Mouse (Mus musculus) kidney, embryonic 14.5 days (tissue): ENCODE data around the gene Zfp672. TPM values are rescaled to one million over a fixed set of nuclear protein-coding genes. Genes with fewer than 3 reads are reported as not detected.

Experiments
- ATAC-seq: fragments of 200-750 bp; cut with Nextera tagmentation; 2 replicates; pipeline ENCODE4 v1.8.0; 2017; ENCODE audit warnings: moderate number of reproducible peaks, mild to moderate bottlenecking, moderate TSS enrichment, moderate library complexity; ENCODE audit not compliant: low FRiP score, low TSS enrichment
- H3K27ac ChIP-seq: fragments of 300-500 bp; sonication (generic); 2 replicates; pipeline ENCODE4 v1.5.1; 2014; ENCODE audit warnings: low read depth, mild to moderate bottlenecking, low read length, moderate library complexity, mixed read lengths
- H3K27me3 ChIP-seq: fragments of 300-500 bp; sonication (generic); 2 replicates; pipeline ENCODE4 v1.6.1; 2014; ENCODE audit warnings: mild to moderate bottlenecking, low read length; ENCODE audit not compliant: control insufficient read depth, insufficient read depth
- H3K36me3 ChIP-seq: fragments of 300-500 bp; sonication (generic); 2 replicates; pipeline ENCODE4 v1.6.1; 2014; ENCODE audit warnings: low read length, mixed read lengths; ENCODE audit not compliant: control insufficient read depth, insufficient read depth
- H3K4me1 ChIP-seq: fragments of 300-500 bp; sonication (generic); 2 replicates; pipeline ENCODE4 v1.6.1; 2014; ENCODE audit warnings: low read length, mixed read lengths; ENCODE audit not compliant: control insufficient read depth, insufficient read depth
- H3K4me2 ChIP-seq: fragments of 300-500 bp; sonication (generic); replicated peaks from 2 replicates; pipeline ENCODE4 v1.6.1; 2014; ENCODE audit warnings: low read depth, mild to moderate bottlenecking, low read length
- H3K4me3 ChIP-seq: fragments of 300-500 bp; sonication (generic); 2 replicates; pipeline ENCODE4 v1.5.1; 2014; ENCODE audit warnings: mild to moderate bottlenecking, low read length
- H3K9ac ChIP-seq: fragments of 300-500 bp; sonication (generic); 2 replicates; pipeline ENCODE4 v1.6.1; 2014; ENCODE audit warnings: low read depth, mild to moderate bottlenecking, low read length, moderate library complexity
- H3K9me3 ChIP-seq: fragments of 300-500 bp; sonication (generic); 2 replicates; pipeline ENCODE4 v1.6.1; 2016; ENCODE audit warnings: low read length; ENCODE audit not compliant: control insufficient read depth
- WGBS: fragments of 180-500 bp; shearing (Covaris S2); extraction: QIAGEN DNeasy Blood & Tissue Kit; methylation state at CpG from one replicate; pipeline ENCODE4 v1.1.7; 2014; 5-methylcytosine and 5-hydroxymethylcytosine counted together
- polyA plus RNA-seq: library from polyadenylated mRNA; unstranded; fragments of >200 nt; fragmentation: Nextera tagmentation; extraction: Ambion mirVana; gene quantifications from 2 replicates; pipeline ENCODE4 v1.2.1, GENCODE M21; 2014

Zfp672 gene
- polyA plus RNA-seq, 1 experiment from 2014 or later, result 34.4 TPM

DNA sequence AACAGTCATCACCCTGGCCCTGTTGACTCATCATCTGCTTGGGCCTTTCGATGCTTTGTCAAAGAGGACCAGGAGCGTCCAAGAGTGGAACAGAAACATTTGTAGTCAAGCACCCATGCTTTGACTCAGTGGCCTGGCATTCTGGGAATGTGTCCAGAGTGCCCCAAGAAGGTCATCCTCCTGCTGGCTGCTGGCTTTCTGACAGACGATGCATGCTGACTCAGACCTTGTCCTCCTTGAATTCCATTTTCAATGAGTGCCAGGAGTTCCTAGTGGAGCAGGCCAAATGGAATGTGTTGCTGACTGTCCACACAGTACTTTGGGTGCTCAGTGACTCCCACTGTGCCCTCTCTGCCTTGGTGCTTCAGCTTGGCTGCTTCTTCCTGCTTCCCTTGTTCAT lies 4.6 kb upstream of the Zfp672 start:
- Histone ChIP-seq H3K36me3 (peaks cover 43% of the 10 kb centered on the region), H3K4me3 (no peak overlapping the region), H3K4me1 (peaks cover 13% of the 10 kb centered on the region), H3K4me2 (no peak overlapping the region), H3K9me3 (no peaks in the 10 kb centered on the region), H3K27ac (no peak overlapping the region), H3K27me3 (no peaks in the 10 kb centered on the region), H3K9ac (no peak overlapping the region)
- 80% methylated on average over 3 of the region's 3 CpGs for WGBS
- no peak for ATAC-seq

DNA sequence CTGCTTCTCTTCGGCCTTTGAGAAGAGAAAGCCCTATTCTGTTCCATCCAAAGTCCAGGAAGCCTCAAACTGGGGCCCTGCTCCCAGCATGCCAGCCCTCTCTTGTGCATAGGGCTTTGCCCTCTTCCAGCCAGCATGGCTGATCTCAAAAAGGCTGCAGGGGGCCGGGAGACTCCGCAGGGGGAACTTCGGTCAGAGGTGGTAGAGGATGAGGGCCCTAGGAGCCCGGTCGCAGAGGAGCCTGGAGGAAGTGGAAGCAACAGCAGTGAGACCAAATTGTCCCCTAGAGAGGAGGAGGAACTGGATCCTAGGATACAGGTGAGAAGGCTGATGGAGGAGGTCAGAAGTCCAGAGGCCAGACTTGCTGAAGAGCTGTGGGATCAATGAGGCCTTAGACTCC lies 1.4 kb upstream of the Zfp672 start:
- H3K36me3 ChIP-seq, result peaks cover 30% of the 10 kb centered on the region
- H3K27me3 ChIP-seq, result no peaks in the 10 kb centered on the region
- peak overlapping the region; percentile 76; the same call in 1 of the 2 replicates for H3K9ac ChIP-seq
- H3K9me3 ChIP-seq, result no peaks in the 10 kb centered on the region
- 90% methylated on average over 6 of the region's 6 CpGs for WGBS
- peak overlapping the region; percentile 87 for H3K4me2 ChIP-seq
- peaks cover 19% of the 10 kb centered on the region for H3K4me1 ChIP-seq
- ATAC-seq, result no peak
- no peak overlapping the region for H3K27ac ChIP-seq
- peak overlapping the region; percentile 96 for H3K4me3 ChIP-seq

DNA sequence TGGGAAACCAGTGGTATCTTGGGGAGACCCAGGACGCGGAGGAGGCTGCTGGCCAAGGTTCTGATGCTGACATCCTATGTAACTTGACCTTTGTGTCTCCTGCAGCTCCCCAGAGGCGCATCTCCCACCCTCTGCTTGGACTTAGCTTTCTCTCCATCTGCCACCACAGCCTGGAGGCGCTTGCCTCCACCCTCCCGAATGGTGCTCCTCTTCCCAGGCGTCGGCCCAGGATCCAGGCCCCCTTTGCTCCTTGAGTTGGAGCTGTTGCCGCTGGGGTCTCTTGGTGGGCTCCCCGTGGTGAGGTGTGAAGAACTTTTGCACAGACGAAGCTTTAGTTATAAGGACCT lies 983 bp upstream of the Zfp672 start:
- Histone ChIP-seq H3K27me3 (no peaks in the 10 kb centered on the region), H3K36me3 (peaks cover 26% of the 10 kb centered on the region), H3K27ac (no peak overlapping the region), H3K9ac (peak overlapping the region; percentile 76), H3K9me3 (no peaks in the 10 kb centered on the region), H3K4me2 (peak overlapping the region; percentile 87), H3K4me1 (peaks cover 19% of the 10 kb centered on the region), H3K4me3 (peak overlapping the region; percentile 96)
- peak; percentile 11; the same call in 1 of the 2 replicates for ATAC-seq
- WGBS, result 22% methylated on average over 10 of the region's 10 CpGs

DNA sequence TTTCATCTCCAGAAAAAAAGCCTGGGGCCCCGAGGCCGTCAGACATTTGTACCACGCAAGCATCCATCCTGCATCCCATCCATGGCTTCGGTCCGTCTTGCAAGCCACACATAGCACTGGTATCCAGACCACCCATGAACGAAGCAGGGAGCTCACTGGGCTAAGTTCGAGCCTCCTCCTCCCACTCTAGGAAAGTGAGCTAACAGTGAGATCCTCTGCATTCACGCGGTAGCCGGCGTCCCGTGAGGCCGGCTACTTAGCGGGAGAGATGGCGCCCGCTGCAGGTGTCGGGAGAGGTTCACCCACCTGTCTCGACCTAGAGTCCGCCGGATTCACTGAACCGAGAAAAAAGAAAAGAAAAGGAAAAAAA lies 248 bp downstream of the Zfp672 start:
- Histone ChIP-seq H3K4me1 (peaks cover 19% of the 10 kb centered on the region), H3K4me3 (peak overlapping the region; percentile 96), H3K9me3 (no peaks in the 10 kb centered on the region), H3K9ac (peak overlapping the region; percentile 89), H3K36me3 (peaks cover 22% of the 10 kb centered on the region), H3K27ac (peak overlapping the region; percentile 70), H3K27me3 (no peaks in the 10 kb centered on the region), H3K4me2 (peak overlapping the region; percentile 81)
- WGBS, result under 1% methylated on average over 21 of the region's 21 CpGs
- ATAC-seq, result peak; percentile 36

DNA sequence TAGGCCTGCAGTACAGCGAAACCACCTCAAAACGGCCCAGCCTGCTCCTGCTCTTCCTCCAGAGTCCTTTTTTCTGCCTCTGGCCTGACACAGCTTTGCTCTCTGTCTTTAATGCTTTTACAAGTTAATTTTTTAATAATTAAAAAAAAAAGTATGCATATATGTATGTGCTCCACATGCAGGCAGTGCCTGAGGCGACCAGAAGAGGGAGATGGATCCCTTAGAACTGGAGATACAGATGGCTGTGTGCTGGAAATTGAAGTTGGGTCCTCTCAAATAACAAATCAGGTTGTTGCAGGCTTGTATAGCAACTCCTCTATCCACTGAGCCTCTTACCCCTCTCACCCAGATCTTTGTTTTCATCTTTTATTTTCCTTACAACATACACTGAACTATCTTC lies 3.4 kb downstream of the Zfp672 start:
- H3K27me3 ChIP-seq, result no peaks in the 10 kb centered on the region
- WGBS, result 92% methylated on average over 3 of the region's 3 CpGs

DNA sequence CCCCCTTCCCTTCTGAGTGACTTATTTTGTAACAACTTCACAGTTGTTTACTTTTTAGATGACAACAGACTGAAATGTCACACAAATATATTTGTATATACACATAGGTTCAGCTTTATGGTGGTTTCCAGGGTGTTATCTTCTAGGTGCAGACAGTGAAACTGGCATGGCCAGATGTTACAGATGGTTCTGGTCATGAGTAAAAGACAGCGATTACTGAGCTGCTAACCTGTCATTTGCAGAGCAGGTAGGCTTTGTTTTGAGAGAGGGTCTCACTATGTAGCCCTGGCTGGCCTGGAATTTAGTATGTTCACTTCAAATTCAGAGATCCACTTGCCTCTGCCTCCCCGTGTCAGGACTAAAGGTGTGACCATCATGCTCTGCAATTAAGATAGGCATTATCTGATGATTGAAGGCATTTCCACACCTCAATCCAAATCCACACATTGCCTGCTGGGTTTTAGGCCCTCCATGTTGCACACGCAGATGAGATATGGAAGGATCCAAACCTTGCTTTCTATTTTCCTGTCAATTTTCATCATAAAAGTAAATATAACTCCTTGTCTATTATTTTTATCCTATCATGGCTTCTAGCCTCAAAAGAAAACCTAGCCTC lies 5.4 kb downstream of the Zfp672 start:
- Histone ChIP-seq H3K4me2 (no peak overlapping the region), H3K36me3 (peaks cover 12% of the 10 kb centered on the region), H3K4me1 (peaks cover 17% of the 10 kb centered on the region), H3K27me3 (no peaks in the 10 kb centered on the region), H3K9me3 (no peaks in the 10 kb centered on the region), H3K9ac (no peak overlapping the region), H3K4me3 (no peak overlapping the region), H3K27ac (no peak overlapping the region)
- 86% methylated on average over 3 of the region's 3 CpGs for WGBS
- ATAC-seq, result no peak

More for the DNA sequence above, 3.4 kb downstream of the Zfp672 start:
- H3K36me3 ChIP-seq, result peaks cover 12% of the 10 kb centered on the region
- H3K27ac ChIP-seq, result no peak overlapping the region
- ATAC-seq, result no peak
- no peak overlapping the region for H3K9ac ChIP-seq
- H3K4me2 ChIP-seq, result no peak overlapping the region
- no peak overlapping the region for H3K4me3 ChIP-seq
- peaks cover 21% of the 10 kb centered on the region for H3K4me1 ChIP-seq
- H3K9me3 ChIP-seq, result no peaks in the 10 kb centered on the region

DNA sequence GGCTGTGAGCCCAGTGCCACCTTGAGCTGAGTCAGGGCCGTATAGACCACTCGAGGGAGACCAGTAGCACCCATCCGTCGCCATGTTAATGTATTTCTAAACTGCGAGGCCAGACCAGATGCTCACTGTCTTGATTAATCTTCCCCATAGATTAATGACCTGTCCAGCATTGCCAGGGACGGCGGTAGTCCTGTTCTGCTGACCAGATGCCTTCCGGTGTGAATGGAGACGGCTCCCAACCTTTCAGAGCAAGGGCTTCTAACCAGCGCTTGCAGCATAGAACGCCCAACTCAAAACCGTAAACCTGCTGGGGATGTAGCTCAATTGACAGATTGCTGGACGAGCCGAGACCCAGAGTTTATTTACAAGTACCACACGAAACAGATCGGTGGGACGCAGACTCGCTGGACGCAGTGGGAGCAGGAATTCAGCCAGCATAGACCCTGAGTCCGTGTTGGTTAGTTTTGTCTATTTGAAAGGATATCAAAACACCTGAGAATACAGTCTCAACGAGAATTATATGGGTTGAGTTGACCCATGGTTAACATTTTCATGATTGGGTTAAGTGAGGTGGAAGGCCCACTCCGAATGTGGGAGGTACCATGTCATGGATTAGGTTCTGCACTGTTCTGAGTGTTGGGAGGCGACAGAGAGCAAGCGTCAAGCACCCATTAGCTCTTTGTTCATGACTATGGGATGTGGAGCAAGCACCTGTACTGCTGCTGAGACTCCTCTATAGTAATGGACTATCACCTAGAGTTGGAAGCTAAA lies 6.4 kb downstream of the Zfp672 start:
- Histone ChIP-seq H3K9me3 (no peaks in the 10 kb centered on the region), H3K4me2 (peak overlapping the region; percentile 86), H3K4me3 (peak overlapping the region; percentile 80), H3K27me3 (no peaks in the 10 kb centered on the region), H3K36me3 (peaks cover 19% of the 10 kb centered on the region), H3K4me1 (peaks cover 12% of the 10 kb centered on the region), H3K9ac (peak overlapping the region; percentile 84), H3K27ac (peak overlapping the region; percentile 97)
- 9% methylated on average over 24 of the region's 24 CpGs for WGBS
- ATAC-seq, result no peak

DNA sequence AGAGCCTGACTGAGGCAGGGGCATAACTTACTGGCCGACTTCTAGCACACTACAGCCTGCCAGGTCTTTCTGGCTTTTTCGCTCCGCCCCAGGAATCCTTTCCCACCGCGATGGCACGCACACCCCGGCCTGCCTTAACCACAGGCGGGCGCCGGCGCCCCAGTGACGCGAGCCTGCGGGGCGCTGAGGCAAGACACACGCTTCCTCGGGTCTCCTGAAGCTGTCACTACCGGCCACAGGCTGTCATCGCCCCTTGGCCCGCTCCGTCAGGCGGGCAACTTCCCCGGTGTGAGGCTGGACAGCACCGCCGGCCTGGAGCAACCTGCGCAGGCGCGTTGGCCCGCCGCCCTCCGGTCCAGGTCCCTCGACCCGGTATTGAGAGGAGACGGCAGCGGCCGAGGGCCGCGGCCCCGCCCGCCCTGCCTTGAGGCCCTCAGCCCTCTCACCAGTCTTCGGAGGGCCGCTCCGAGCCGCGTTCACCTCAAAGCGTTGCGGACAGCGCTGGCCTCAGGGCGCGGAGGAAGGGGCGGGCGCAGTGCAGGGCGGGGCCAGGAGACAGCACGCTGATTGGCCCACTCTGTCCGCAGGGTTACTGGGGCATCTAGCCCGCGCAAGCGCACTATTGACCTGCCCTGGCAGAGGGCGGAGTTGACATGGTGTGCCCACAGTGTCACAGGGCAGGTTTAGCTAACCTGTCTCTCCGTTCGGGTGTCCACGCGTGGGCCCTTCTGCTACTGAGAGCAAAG lies 7.1 kb downstream of the Zfp672 start:
- peak; percentile 99 for ATAC-seq
- Histone ChIP-seq H3K9ac (peak overlapping the region; percentile 84), H3K4me1 (peaks cover 11% of the 10 kb centered on the region), H3K27ac (peak overlapping the region; percentile 97), H3K36me3 (peaks cover 26% of the 10 kb centered on the region), H3K27me3 (no peaks in the 10 kb centered on the region), H3K4me3 (peak overlapping the region; percentile 80), H3K9me3 (no peaks in the 10 kb centered on the region), H3K4me2 (peak overlapping the region; percentile 86)
- WGBS, result under 1% methylated on average over 63 of the region's 63 CpGs
